Mouse (Mus musculus): ENCODE data around the gene Mphosph9.

Mphosph9 gene

DNA sequence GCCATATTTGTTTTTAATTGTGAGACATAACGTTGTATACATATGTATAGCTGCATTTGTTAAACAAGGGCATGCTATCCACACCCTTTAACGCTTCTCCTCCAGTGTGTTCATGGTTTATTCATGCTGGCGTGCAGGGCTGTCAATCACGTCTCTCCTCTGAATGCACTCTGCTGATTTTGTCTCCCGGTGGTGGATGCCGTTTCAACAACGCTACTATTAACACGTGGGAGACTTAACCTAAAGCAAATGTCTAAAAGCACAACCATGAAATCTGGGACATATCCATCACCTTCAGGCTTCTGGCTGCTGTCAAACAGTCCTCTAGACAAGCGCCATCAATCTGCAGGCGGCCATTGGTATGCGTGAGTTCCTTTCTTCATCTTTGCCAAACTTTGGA, 58.1 kb downstream of the Mphosph9 start:
- DNase-seq (ENCODE audit: low read depth, low spot score): no peak

DNA sequence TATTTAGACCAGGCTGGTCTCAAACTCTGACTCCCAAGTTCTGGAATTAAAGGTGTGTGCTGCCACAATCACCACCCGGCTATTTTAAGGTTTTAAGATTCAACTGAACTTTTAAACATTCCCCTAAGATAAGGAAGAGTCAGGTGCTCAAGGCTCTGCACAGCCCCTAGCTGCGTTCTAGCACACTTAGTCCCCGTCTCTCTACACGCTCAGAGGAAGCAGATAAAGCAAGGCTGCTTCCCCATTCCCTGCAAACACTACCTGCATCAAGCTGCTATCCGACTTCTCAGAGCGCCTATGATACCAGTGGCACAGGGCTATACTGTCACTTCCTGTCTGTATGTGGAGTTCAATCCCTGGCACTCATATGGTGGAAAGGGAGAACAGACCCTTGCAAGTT, 60.1 kb downstream of the Mphosph9 start:
- DNase-seq (ENCODE audit: low read depth, low spot score): no peak

DNA sequence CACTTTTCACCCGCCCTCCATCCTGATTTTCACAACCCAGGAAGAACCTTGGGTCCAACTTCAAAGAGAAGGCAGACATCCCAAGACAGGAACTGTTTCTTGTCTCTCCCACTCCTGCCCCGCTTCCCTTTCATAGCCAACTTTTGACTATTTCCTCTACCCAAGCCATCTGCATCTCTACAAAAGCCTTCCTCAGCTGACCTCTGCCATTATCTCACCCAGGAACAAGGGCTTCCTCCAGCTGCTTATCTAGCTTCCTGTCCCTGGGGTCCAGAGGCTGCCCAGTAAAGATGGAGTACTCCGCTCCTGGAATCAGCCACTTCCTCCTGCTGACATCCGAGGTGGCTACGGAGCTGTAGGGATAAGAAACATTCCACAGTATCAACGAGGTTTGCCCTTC, 61.0 kb downstream of the Mphosph9 start:
- no peak for DNase-seq (ENCODE audit: low read depth, low spot score)

DNA sequence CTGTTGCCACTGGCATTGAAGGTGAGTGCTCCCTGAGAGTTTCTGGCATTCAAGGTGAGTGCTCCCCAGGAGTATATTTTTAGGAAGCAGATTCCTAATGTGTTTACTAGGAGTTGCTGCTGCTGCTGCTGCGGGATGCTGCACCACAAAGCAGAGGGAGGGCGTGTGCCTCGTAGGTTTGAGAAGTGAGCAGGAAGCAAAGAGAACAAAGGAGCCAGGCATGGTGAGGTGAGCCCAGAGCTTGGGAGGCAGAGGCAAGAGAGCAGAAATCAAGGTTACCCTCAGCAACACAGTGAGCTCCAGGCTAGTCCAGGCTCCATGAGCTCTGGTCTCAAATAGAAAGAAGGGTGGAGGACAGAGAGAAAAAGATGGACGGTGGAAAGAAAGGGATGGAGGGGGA, 64.5 kb downstream of the Mphosph9 start:
- DNase-seq (ENCODE audit: low read depth, low spot score): no peak

DNA sequence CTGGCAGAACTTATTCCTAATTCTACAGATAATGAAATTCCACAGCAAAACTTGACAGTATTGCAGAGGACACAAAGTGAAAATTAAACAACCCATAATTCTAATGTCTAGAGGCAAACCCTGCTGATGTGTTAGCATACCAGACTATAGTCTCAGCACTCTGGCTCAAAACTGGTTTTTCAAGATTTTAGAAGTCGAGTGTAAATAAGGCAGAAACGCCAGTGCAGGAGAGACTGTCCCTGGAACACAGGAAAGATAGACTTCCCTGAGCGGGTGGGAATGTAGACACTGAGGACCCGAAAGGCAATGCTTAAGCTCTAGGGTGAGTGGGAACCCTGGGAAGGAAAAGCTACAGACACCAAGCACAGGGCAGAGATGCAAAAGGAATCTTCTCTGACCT, 65.7 kb downstream of the Mphosph9 start:
- DNase-seq (ENCODE audit: low read depth, low spot score): no peak

DNA sequence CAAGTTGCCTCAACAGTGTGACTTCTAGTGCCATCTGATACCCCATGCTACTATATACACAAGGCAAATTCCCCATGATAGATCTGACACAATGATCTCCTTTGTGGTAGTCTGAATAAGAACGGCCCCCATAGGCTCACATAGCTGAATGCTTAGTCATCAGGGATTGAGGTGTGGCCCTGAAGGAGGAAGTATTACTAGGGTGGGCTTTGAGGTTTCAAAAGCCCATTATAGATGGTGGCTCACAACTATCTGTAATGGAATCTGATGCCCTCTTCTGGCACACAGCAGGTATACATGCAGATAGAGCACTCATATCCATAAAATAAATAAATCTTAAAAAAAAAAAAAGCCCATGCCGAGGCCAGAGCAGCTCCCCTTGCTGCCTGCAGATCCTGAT, 68.6 kb downstream of the Mphosph9 start:
- DNase-seq (ENCODE audit: low read depth, low spot score): no peak

DNA sequence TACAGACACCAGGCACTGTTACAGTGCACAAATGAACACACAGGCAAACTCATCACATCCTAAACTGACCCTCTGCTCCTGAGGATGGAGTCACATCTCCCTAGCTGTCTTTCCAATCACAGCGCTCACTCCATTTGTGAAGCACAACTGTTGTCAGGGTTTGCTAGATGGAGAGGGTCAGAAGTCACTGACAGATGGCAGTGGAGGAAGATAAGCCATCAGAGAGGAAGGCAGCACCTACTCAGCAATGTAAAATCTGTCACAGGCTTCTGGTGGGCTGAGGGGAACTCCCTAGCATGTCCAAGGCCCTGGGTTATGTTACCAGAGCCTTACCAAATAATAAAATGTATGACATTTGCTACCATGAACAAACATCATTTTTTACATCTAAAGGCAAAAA, 69.7 kb downstream of the Mphosph9 start:
- DNase-seq (ENCODE audit: low read depth, low spot score): no peak

DNA sequence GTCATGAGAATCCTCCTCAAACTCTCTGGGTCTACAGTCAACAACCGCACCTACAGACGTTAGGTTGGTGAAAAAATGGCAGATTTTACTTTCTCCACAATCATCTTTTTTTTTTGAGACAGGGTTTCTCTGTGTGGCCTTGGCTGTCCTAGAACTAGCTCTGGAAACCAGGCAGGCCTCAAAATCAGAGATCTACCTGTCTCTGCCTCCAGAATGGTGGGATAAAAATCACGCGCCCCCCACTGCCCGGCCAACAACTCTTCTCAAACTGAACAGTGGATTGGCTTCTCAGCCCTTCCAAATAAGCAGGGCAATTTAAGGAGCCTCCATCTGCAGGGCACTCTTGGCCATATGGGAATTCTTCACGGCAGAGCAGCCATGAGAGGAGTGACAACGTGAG, 72.6 kb downstream of the Mphosph9 start:
- no peak for DNase-seq (ENCODE audit: low read depth, low spot score)

DNA sequence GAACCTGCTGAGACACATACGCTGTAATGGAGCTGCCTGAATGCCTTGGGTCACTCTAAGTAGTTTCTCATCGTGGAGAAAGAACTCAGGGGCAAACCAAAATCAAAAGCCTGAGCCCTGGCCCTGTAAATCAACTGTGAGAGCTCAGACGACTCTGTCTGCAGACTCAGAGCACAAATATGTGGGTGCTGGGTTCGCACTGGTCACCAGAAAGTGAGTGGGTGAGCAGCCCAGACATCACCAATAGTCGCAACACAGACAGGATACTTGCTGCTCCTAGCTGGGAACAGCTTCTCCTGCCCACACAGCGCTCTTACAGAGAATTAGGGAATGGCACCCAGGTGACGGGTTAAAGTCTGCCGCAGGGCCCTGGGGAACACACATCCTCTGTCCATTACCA, 74.2 kb downstream of the Mphosph9 start:
- DNase-seq (ENCODE audit: low read depth, low spot score): no peak

DNA sequence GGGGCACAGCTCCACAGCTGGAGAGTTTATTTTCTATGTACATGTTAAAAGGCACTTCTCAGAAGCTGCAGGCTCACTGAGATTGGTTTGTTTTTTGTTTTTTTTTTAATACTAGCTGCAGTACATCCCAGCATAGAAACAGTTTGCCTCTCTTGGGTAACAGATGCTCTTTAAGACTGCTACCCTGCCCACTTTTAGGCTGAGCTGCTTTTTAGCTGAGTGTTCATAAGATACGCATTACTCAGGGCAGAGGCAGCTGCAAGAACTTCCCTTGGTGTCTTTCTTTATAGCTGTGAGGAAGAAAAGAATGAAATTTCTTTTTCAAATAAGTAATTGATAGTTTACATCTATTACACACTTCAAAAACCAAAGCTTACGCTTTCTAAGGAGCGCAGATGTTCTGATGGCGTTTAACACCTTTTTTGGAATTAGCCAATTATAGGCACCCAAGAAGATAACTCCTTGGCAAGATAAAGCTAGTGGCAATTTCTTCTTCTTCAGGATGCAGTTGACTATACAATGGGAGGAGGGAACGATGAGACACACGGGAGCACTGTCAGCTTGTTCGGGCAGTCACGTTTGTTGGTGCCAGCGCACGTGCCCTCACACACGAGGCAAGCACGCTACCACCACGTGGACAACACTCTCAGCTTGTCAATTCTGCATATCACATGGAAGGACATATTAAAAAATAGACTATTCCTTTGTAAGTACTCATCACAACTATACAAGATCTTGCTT, 75.0 kb downstream of the Mphosph9 start:
- no peak for DNase-seq (ENCODE audit: low read depth, low spot score)

DNA sequence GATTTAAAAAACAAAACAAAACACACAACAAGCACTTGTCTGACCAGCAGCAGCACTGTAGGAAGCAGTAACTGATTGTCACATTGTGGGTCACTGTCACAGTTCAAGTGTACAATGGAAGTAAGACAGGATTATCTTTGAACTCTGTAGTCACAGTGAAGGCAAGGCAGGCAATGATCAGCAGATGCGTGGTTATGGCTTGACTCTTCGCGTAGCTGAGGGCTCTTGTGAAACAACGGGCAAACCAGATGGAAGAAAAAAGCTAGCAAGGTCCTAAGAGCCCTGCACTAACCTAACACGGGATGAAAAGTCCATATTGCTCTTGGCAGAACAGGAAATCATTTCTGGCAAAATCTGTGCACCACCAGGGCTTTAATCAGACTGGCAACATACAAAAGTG, 76.7 kb downstream of the Mphosph9 start:
- DNase-seq (ENCODE audit: low read depth, low spot score): no peak

DNA sequence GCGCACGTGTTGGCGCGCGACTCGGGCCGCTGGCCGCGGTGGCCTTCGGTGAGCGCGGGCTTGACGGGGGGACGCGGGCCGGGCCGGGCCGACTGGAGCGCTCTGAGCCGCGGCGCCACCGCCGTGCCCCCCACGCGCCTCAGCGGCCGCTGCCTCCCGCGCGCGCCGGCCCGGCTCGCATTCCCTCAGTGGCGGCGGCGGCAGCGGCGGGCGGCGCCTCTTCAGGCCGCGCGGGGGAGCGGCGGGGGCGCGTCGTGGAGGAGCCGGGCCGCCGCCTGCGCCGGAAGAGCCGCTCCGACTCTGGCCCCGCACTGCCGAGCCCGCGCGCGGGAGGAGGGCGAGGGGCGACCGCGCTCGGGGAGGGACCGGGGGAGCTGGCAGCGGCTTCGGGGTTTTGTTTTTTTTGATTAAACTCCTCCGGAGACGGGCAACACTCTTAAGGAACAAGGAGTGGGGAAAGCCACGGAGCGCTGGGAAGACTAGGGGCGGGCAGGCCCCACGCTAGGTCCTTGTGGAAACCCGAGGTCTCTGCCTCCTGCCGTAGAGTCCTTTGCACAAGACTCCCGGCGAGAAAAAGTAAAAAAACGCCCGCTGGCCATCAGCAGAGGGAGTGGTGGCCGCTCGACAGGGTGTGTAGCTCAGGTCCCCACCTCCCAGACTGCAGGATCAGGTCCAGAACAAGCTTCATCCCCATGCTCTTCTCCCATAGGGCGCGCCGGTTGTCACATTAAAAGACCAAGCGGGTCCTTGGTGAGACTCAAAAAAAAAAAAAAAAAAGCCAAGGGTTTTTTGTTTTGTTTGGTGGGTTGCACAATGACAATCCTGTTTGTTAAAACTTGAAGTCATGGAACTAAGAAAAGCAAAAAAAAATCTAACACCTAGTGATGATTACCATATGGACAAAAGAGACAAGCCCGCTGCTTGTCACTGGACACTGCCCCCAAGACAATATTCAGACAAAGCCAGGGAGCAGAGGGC, 77.9 kb downstream of the Mphosph9 start, which contains the start of gene Pitpnm2:
Gene Pitpnm2, minus strand, starts transcription at position 147 of the 978 bp plus-strand sequence.
- DNase-seq (ENCODE audit: low read depth, low spot score): peak; percentile 25

DNA sequence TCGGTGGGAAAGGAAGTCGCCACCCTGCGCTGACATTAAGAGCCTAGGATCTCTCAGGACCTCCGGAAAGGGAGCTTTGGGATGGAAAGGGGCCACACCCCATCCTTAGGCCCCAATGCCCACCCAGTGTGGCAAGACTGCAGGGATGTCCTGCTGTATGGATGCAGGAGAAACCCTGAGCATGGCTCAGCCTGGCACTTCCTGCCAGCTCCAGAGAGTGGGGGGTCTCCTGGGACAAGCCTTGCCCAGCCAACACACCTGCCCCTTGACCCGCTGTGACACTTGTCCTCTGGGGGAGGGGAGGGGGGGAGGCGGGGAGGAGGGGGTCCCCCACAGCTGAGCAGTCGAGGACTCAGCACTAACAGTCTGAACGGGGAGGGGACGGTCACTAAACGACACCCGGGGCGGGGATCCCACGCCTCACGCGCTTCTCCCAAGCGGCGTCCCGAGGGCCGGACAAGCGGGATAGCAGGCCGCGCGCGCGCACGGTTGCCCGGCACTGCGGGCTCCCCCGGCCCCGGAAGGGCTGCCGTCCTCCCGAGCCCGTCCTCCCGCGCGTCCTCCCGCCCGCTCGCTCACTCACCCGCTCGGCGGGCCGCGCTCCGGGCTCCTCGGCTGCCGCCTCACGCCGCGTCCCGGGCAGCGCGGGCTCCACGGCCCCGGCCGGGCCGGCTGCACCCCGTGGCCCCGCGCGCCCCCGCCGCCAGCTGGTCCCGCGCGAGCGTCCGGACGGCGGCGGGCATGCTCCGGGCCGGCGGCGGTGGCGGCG, 78.7 kb downstream of the Mphosph9 start:
- no peak for DNase-seq (ENCODE audit: low read depth, low spot score)

DNA sequence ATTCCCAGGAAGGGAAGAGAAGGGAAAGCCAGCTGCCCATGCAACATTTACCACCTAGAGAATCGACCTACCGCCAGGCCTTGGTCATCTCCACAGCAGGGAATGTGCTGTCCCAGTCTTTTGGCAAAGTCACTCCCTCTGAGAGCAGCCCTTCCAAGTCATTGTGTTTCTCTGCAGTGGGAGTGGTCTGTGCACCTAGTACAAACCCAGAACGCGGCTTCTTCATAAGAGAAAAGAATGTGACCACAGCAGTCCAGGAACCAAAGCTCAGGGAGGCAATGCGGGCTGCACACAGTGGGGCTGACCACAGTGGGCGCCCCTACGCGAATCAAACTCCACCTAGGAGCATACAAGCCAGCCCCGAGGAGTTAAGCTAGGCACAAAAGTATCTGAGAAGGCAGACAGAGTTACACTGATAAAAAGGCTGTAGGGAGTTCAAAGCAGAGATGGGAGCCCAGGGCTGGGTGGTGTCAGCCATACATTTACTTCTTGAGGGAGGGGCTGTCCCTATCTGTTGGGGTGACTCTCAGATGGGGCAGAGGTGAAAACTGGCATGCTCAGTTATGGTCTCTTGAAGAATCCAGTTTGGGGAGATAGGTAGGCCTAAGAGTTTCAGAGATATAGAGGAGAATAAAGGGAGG, 79.7 kb downstream of the Mphosph9 start:
- no peak for DNase-seq (ENCODE audit: low read depth, low spot score)

DNA sequence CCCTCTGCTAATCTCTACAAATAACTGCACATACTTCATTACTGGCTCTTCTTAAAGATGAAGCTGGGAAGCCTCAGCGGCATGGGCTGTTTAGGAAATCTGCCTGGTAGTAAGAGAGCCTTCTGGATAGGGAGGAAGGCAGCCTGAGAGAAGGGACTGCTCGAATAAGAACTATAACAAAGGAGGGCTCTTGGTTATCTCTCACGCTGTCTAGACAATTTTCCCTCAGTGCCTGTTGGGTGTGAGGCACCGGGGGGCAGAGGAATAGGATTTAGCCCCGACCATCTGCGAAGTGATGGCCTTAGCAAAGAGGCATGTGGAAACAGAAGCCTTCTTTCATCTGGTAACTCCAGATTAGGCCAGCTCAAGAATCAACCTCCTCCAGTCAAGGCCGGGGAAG, 80.5 kb downstream of the Mphosph9 start:
- no peak for DNase-seq (ENCODE audit: low read depth, low spot score)

DNA sequence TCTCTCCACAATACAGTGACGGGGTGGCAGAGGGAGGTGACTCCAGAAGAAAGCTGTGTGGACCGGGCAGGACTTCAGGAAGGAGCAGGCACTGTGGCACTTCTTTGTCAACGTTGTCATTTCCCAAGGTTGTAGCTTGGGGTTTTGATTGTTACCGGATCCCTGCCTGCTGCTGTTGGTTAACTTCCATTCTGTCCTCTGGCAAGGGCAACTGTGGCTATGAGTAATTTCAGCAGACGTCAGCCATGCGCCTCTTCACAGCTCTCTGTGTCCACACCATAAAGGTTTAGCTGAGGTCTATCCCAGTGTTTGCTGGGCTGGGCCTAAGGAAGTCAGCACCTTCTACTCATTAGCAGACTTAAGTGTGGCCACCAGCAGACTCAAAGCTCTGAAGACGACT, 82.9 kb downstream of the Mphosph9 start:
- DNase-seq (ENCODE audit: low read depth, low spot score): no peak

DNA sequence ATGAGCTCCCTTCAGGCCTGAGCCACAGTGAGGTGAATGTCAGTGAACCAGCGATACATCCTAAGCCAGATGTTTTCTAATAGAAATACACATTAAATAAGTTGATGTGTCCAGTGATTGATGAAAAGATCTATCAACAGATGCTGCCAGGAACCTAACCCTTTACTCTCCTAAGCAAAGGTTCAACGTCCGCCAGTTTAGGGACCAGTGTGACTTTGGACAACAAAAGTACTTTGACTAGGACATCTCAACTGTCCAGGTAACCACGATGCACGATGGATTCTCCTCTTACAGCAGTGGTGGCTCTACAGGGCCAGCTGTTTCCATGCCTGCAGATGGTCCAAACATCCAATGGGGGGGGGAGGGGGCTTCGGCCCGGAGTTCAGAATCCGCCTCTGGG, 83.3 kb downstream of the Mphosph9 start:
- no peak for DNase-seq (ENCODE audit: low read depth, low spot score)

DNA sequence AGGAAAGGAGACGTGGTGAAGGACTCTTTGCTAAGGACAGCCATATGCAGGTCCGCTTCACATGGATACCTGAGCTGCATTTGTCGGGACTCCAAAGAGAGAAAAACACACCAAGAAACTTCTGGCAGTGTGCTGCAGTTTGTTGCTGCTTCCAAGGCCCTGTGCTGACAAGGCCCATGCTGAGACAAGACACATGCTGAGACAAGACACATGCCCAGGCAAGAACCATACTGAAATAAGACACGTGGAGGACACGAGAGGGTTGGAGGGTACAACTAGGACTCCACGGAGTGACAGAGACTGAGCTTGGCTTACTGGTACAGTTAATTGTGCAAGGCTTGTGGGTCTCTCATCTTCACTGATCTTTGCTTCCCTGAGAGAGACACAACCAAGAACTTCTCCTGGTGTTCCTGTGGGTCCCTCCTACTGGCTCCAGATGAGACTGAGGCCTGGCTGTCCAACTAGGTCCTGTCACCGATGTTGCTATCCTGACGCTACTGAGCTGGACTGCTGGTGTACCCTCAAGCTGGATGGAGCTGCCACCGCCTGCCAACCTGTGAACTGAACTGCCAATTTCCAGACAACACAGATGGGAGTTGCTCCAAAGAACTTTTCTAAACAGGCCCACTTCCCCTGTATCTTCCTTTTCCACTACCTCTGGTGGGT, 84.4 kb downstream of the Mphosph9 start:
- DNase-seq (ENCODE audit: low read depth, low spot score): no peak

DNA sequence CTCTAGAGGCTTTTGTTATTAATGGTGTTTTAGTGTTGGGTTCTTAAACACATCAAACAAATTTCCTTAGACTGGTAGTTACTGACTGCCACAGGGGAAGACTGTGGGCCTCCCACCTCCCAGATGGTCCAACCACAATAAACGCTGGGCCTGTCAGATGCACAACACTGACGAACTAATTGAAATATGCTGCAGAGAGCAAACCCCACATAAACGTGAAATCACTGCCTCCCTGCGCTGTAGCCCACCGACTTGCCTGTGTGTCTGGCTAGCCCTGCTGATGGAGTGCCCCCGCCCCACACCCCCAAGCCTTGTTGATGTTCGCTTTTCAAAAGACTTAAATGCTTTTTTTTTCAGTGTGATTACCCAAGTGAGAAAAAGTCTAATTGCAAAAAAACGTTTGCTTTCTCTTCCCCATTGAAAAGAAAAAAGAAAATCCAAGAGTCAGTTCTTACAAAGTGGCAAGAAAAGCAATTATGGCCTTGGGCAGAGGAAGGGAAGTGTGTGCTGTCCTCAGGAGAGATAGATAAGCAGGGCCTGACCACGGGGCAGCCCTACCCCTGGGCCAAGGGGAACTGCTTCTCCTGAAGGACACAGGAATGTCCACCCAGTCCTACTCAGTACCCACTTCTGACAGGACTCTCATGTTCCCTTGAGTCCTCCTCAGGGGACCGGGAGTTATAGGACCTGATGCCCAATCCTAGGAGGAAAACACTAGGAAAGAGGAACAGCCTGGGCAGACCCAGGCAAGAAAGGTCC, 85.9 kb downstream of the Mphosph9 start:
- DNase-seq (ENCODE audit: low read depth, low spot score): peak; percentile 36
